Mouse (Mus musculus): ENCODE measurements around the gene 4930562C15Rik. TPM values are rescaled to one million over a fixed set of nuclear protein-coding genes. Genes with fewer than 3 reads are reported as not detected.

The 4930562C15Rik gene
- polyA plus RNA-seq, 1 experiment, result 0.13 TPM

DNA sequence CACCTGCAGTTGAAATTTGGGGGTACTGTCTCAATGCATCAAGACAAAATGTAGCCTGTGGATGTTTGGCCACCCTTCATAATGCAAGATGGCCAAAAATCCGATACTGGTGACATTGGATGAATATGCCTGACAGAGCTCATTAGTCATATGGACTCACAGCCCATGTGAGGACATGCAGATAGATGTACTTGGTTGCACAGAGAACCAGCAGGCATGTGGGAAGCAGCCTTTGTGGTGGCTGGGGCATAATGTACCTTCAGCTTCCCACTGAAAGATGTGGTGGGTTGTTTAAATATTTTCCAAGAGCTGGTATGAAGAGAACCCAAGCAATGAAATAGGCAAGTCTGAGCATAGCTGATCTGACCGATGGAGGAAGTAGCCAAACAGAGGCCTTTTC lies 1.4 kb upstream of the 4930562C15Rik start:
- no peak for TF ChIP-seq POLR2A (IDR thresholded peaks at IDR 0.05; ENCODE audit: control insufficient read depth, extremely low read depth, insufficient read depth, low read length, poor library complexity)
- TF ChIP-seq CTCF (IDR thresholded peaks at IDR 0.05; ENCODE audit: borderline replicate concordance, control insufficient read depth, extremely low read depth, insufficient read depth, low read length, poor library complexity), result no peak
- DNase-seq, result no peak
- H3K4me3 ChIP-seq (ENCODE audit: control insufficient read depth, insufficient read depth, low read length), result no peak overlapping the region
- no peak overlapping the region for H3K27ac ChIP-seq (ENCODE audit: control insufficient read depth, insufficient read depth, low read length)
- H3K4me1 ChIP-seq (replicated peaks; ENCODE audit: control insufficient read depth, insufficient read depth, low read length), result no peaks in the 10 kb centered on the region
- no peaks in the 10 kb centered on the region for H3K36me3 ChIP-seq (ENCODE audit: control insufficient read depth, insufficient read depth, low read length)
- WGBS, result 79% methylated on average over 2 of the region's 2 CpGs
- H3K27me3 ChIP-seq (ENCODE audit: control insufficient read depth, insufficient read depth, low read length), result no peaks in the 10 kb centered on the region

DNA sequence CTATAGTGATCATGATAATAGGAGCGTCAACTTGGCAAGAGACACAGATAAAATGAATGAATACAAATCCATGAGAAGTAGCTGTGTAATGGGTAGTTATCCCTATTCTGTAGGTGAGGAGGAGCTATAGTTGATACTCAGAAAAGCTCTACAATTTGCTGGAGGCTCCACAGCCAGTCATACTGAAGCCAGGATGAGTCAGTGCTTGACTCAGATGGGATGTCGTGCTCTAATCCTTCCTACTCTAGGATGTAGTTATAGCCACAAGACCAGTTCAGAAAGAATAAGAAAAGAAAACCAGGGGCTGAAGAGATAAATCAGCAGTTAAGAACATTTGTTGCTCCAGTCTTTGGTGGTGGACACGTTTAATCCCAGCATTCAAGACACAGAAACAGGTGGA lies 2.4 kb downstream of the 4930562C15Rik start:
- WGBS, result 93% methylated on average over 3 of the region's 3 CpGs
- DNase-seq, result no peak
- H3K27ac ChIP-seq (ENCODE audit: control insufficient read depth, insufficient read depth, low read length), result no peak overlapping the region
- H3K36me3 ChIP-seq (ENCODE audit: control insufficient read depth, insufficient read depth, low read length), result no peaks in the 10 kb centered on the region
- H3K4me1 ChIP-seq (replicated peaks; ENCODE audit: control insufficient read depth, insufficient read depth, low read length), result no peaks in the 10 kb centered on the region
- no peaks in the 10 kb centered on the region for H3K27me3 ChIP-seq (ENCODE audit: control insufficient read depth, insufficient read depth, low read length)
- no peak overlapping the region for H3K4me3 ChIP-seq (ENCODE audit: control insufficient read depth, insufficient read depth, low read length)
- TF ChIP-seq POLR2A (IDR thresholded peaks at IDR 0.05; ENCODE audit: control insufficient read depth, extremely low read depth, insufficient read depth, low read length, poor library complexity) (no peak), CTCF (IDR thresholded peaks at IDR 0.05; ENCODE audit: borderline replicate concordance, control insufficient read depth, extremely low read depth, insufficient read depth, low read length, poor library complexity) (no peak)

GRCm38 (mm10) chr16:4839552-4839951 lies 4.3 kb downstream of the 4930562C15Rik start:
- H3K4me3 ChIP-seq (ENCODE audit: control insufficient read depth, insufficient read depth, low read length), result no peak overlapping the region
- no peak for DNase-seq
- no peaks in the 10 kb centered on the region for H3K27me3 ChIP-seq (ENCODE audit: control insufficient read depth, insufficient read depth, low read length)
- H3K4me1 ChIP-seq (replicated peaks; ENCODE audit: control insufficient read depth, insufficient read depth, low read length), result no peaks in the 10 kb centered on the region
- WGBS, result 71% methylated on average over 3 of the region's 3 CpGs
- no peak for TF ChIP-seq CTCF (IDR thresholded peaks at IDR 0.05; ENCODE audit: borderline replicate concordance, control insufficient read depth, extremely low read depth, insufficient read depth, low read length, poor library complexity)
- no peak for TF ChIP-seq POLR2A (IDR thresholded peaks at IDR 0.05; ENCODE audit: control insufficient read depth, extremely low read depth, insufficient read depth, low read length, poor library complexity)
- no peaks in the 10 kb centered on the region for H3K36me3 ChIP-seq (ENCODE audit: control insufficient read depth, insufficient read depth, low read length)
- H3K27ac ChIP-seq (ENCODE audit: control insufficient read depth, insufficient read depth, low read length), result no peak overlapping the region

DNA sequence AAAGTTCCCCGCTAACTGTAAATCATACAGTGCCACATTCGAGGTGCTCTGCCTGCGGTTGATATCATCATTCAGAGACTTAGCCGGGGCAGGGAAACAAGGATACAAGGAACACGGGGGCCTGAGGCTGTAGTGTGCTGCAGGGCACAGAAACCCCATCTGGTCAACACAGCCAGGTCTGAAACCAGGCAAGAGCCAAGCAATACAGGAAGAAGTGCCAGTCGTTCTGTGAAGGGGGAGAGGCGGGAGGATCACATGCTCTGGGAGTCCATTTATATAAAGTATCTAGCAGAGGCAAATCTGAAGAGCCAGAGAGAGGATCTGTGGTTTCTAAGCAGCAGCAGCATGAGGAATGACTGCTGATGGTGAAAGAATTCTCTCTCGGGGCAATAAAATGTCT lies 5.0 kb downstream of the 4930562C15Rik start:
- TF ChIP-seq CTCF (IDR thresholded peaks at IDR 0.05; ENCODE audit: borderline replicate concordance, control insufficient read depth, extremely low read depth, insufficient read depth, low read length, poor library complexity), result no peak
- no peak for TF ChIP-seq POLR2A (IDR thresholded peaks at IDR 0.05; ENCODE audit: control insufficient read depth, extremely low read depth, insufficient read depth, low read length, poor library complexity)
- no peaks in the 10 kb centered on the region for H3K27me3 ChIP-seq (ENCODE audit: control insufficient read depth, insufficient read depth, low read length)
- no peak overlapping the region for H3K4me3 ChIP-seq (ENCODE audit: control insufficient read depth, insufficient read depth, low read length)
- no peaks in the 10 kb centered on the region for H3K4me1 ChIP-seq (replicated peaks; ENCODE audit: control insufficient read depth, insufficient read depth, low read length)
- no peaks in the 10 kb centered on the region for H3K36me3 ChIP-seq (ENCODE audit: control insufficient read depth, insufficient read depth, low read length)
- no peak overlapping the region for H3K27ac ChIP-seq (ENCODE audit: control insufficient read depth, insufficient read depth, low read length)
- WGBS, result 84% methylated on average over 8 of the region's 8 CpGs
- no peak for DNase-seq

GRCm38 (mm10) chr16:4847041-4847440 lies 11.8 kb downstream of the 4930562C15Rik start:
- H3K4me1 ChIP-seq (replicated peaks; ENCODE audit: control insufficient read depth, insufficient read depth, low read length), result no peaks in the 10 kb centered on the region
- H3K36me3 ChIP-seq (ENCODE audit: control insufficient read depth, insufficient read depth, low read length), result no peaks in the 10 kb centered on the region
- no peaks in the 10 kb centered on the region for H3K27me3 ChIP-seq (ENCODE audit: control insufficient read depth, insufficient read depth, low read length)
- WGBS, result 77% methylated on average over 3 of the region's 3 CpGs
- no peak for DNase-seq
- H3K27ac ChIP-seq (ENCODE audit: control insufficient read depth, insufficient read depth, low read length), result no peak overlapping the region
- TF ChIP-seq CTCF (IDR thresholded peaks at IDR 0.05; ENCODE audit: borderline replicate concordance, control insufficient read depth, extremely low read depth, insufficient read depth, low read length, poor library complexity), result no peak
- TF ChIP-seq POLR2A (IDR thresholded peaks at IDR 0.05; ENCODE audit: control insufficient read depth, extremely low read depth, insufficient read depth, low read length, poor library complexity), result no peak
- H3K4me3 ChIP-seq (ENCODE audit: control insufficient read depth, insufficient read depth, low read length), result no peak overlapping the region

GRCm38 (mm10) chr16:4848090-4848489 lies 12.9 kb downstream of the 4930562C15Rik start:
- no peak for TF ChIP-seq CTCF (IDR thresholded peaks at IDR 0.05; ENCODE audit: borderline replicate concordance, control insufficient read depth, extremely low read depth, insufficient read depth, low read length, poor library complexity)
- TF ChIP-seq POLR2A (IDR thresholded peaks at IDR 0.05; ENCODE audit: control insufficient read depth, extremely low read depth, insufficient read depth, low read length, poor library complexity), result no peak
- WGBS, result 94% methylated on average over 2 of the region's 2 CpGs
- no peak for DNase-seq
- H3K4me1 ChIP-seq (replicated peaks; ENCODE audit: control insufficient read depth, insufficient read depth, low read length), result no peaks in the 10 kb centered on the region
- H3K4me3 ChIP-seq (ENCODE audit: control insufficient read depth, insufficient read depth, low read length), result no peak overlapping the region
- H3K27me3 ChIP-seq (ENCODE audit: control insufficient read depth, insufficient read depth, low read length), result no peaks in the 10 kb centered on the region
- no peaks in the 10 kb centered on the region for H3K36me3 ChIP-seq (ENCODE audit: control insufficient read depth, insufficient read depth, low read length)
- H3K27ac ChIP-seq (ENCODE audit: control insufficient read depth, insufficient read depth, low read length), result no peak overlapping the region

- 82% methylated on average over 7 of the region's 7 CpGs for WGBS
- H3K27ac ChIP-seq (ENCODE audit: control insufficient read depth, insufficient read depth, low read length), result no peak overlapping the region
- no peak for DNase-seq
Measured at GRCm38 (mm10) chr16:4850361-4850760, 15.1 kb downstream of the 4930562C15Rik start.

More at GRCm38 (mm10) chr16:4850361-4850760, 15.1 kb downstream of the 4930562C15Rik start:
- Histone ChIP-seq H3K36me3 (ENCODE audit: control insufficient read depth, insufficient read depth, low read length) (no peaks in the 10 kb centered on the region), H3K4me1 (replicated peaks; ENCODE audit: control insufficient read depth, insufficient read depth, low read length) (no peaks in the 10 kb centered on the region), H3K4me3 (ENCODE audit: control insufficient read depth, insufficient read depth, low read length) (no peak overlapping the region), H3K27me3 (ENCODE audit: control insufficient read depth, insufficient read depth, low read length) (no peaks in the 10 kb centered on the region)
- TF ChIP-seq CTCF (IDR thresholded peaks at IDR 0.05; ENCODE audit: borderline replicate concordance, control insufficient read depth, extremely low read depth, insufficient read depth, low read length, poor library complexity), result no peak
- no peak for TF ChIP-seq POLR2A (IDR thresholded peaks at IDR 0.05; ENCODE audit: control insufficient read depth, extremely low read depth, insufficient read depth, low read length, poor library complexity)

Measured in thymus, adult 2 months (tissue).